Mouse (Mus musculus): ENCODE data around the gene Auts2. TPM values are rescaled to one million over a fixed set of nuclear protein-coding genes. Genes with fewer than 3 reads are reported as not detected.

Auts2 gene
- polyA plus RNA-seq, 1 experiment from 2014 or later, result 74.1 TPM

DNA sequence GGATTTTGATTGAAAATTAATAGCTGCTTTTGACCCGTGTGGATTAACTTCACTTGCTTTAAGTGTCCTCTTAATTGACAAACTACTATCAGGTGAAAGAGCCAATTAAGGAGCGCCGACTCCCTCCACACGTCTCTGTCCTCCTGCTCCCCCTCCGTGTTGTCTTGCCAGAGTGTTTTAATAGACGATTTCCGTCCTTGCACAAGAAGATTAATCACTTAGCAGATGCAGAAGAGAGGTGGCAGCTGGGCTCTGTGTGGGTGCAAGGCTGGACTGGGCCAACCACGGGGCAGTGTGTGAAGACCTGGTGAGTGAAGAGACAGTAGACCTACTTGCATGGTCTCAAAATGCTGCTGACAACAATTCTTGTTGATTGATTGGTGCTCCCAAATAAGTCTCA lies 800.1 kb downstream of the Auts2 start:
- no peak overlapping the region for H3K9ac ChIP-seq
- no peak overlapping the region for H3K4me2 ChIP-seq (replicated peaks)
- H3K4me3 ChIP-seq, result no peak overlapping the region
- ATAC-seq (ENCODE audit: low FRiP score, low read depth), result no peak
- H3K9me3 ChIP-seq, result no peaks in the 10 kb centered on the region
- H3K4me1 ChIP-seq, result peaks cover 2% of the 10 kb centered on the region; the same call in 1 of the 2 replicates
- H3K27me3 ChIP-seq (replicated peaks), result no peaks in the 10 kb centered on the region
- H3K36me3 ChIP-seq, result no peaks in the 10 kb centered on the region
- H3K27ac ChIP-seq, result no peak overlapping the region
- 57% methylated on average over 8 of the region's 8 CpGs for WGBS

DNA sequence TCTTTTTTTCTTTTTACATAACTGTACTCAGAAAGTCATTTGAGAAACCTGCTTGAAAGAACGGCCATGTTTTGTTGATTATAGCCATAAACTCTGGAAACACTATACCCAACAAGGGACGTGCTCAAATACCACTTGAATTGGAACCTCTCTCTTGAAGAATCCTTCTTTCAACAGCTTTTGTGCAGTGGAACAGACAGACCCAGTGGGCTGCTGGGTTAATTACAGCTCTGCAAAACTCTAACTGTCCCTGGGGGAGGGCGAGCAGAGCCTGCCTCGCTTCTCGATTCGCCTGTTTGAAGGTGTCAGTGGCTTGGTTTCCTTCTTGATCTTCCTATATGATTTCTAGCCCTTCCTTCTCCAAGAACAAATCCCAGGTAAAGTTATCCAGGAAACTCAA lies 805.7 kb downstream of the Auts2 start:
- no peaks in the 10 kb centered on the region for H3K36me3 ChIP-seq
- 41% methylated on average over 6 of the region's 6 CpGs for WGBS

DNA sequence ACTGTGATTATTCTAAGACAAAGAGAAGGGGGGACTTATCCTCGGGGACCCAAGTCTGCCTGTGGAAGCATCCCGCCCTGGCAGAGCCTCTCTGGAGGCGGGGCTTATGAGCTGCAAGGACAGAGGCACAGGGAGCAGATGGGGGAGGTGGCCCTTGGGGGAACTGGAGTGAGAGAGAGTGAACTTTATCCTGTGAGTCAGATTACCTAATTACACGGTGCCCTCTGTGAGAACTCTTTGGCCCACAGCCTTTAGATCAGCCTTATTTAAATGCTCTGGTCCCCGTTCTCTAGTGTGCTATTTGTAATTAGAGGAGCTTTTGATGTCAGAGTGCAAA lies 809.9 kb downstream of the Auts2 start:
- no peak overlapping the region for H3K4me3 ChIP-seq
- no peaks in the 10 kb centered on the region for H3K27me3 ChIP-seq (replicated peaks)
- H3K27ac ChIP-seq, result no peak overlapping the region
- peaks cover 9% of the 10 kb centered on the region; the same call in 1 of the 2 replicates for H3K4me1 ChIP-seq
- H3K4me2 ChIP-seq (replicated peaks), result no peak overlapping the region
- no peak for ATAC-seq (ENCODE audit: low FRiP score, low read depth)
- no peak overlapping the region for H3K9ac ChIP-seq
- WGBS, result 4% methylated on average over 5 of the region's 5 CpGs
- no peaks in the 10 kb centered on the region for H3K36me3 ChIP-seq
- H3K9me3 ChIP-seq, result no peaks in the 10 kb centered on the region

More for the DNA sequence above, 805.7 kb downstream of the Auts2 start:
- no peaks in the 10 kb centered on the region for H3K27me3 ChIP-seq (replicated peaks)
- no peak overlapping the region for H3K4me3 ChIP-seq
- H3K27ac ChIP-seq, result no peak overlapping the region
- H3K9me3 ChIP-seq, result no peaks in the 10 kb centered on the region
- peaks cover 9% of the 10 kb centered on the region; the same call in 1 of the 2 replicates for H3K4me1 ChIP-seq
- no peak overlapping the region for H3K9ac ChIP-seq
- H3K4me2 ChIP-seq (replicated peaks), result no peak overlapping the region
- no peak for ATAC-seq (ENCODE audit: low FRiP score, low read depth)

DNA sequence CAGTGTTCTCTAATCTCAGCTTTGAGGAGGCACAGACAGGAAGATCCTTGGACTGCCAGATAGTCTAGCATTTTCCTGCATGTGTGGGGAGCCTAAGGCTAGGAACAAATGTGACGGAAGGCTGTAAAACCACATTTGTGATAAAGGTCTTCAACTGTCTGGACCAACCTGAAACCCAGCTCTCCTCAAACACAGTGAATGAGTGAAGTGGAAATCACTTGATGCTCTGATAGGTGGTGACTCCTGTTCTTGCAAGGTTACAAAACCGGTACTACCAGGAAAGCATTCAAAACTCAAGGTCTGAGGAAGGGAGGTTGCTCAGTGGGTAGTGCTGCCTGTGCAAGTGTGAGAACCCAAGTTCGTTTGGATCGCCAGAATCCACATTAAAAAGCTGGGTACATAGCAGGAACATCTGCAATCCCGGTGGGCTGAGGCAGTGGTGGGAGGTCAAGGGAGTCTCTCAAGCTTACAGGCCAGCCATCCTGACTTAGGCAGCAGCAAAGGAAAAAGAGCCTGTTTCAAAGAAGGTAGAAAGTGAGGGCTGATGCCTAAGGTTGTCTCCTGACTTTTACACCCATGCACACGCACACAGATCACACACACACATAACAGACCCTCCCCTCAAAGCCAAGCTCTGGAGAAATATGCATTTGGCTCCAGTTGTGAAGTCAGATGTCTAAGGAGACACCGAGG lies 810.4 kb downstream of the Auts2 start:
- no peaks in the 10 kb centered on the region for H3K27me3 ChIP-seq (replicated peaks)
- no peaks in the 10 kb centered on the region for H3K36me3 ChIP-seq
- peaks cover 9% of the 10 kb centered on the region; the same call in 1 of the 2 replicates for H3K4me1 ChIP-seq
- no peak overlapping the region for H3K4me2 ChIP-seq (replicated peaks)
- no peak overlapping the region for H3K4me3 ChIP-seq
- ATAC-seq (ENCODE audit: low FRiP score, low read depth), result no peak
- H3K27ac ChIP-seq, result no peak overlapping the region
- H3K9me3 ChIP-seq, result no peaks in the 10 kb centered on the region
- 55% methylated on average over 7 of the region's 7 CpGs for WGBS
- H3K9ac ChIP-seq, result no peak overlapping the region

DNA sequence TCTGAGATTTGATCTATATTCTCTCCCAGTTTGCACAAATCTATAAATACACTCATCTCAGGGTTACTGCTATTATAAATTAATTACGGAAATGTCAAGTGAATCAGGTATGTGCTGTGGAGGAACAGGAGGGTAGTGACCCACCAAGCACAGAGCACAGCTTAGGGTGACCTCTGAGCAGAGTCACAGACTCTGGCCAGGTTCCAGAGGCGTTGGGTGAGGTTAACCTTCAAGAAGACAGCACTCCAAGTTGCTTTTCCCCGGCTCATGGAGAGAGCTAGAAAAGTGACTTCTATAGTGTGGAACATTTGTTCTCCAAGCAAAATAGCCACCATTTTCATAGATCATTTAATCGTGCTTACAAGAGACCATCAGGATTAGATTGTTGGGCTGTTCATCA lies 813.7 kb downstream of the Auts2 start:
- H3K4me1 ChIP-seq, result peaks cover 9% of the 10 kb centered on the region; the same call in 1 of the 2 replicates
- H3K27me3 ChIP-seq (replicated peaks), result peaks cover 6% of the 10 kb centered on the region; the same call in 1 of the 2 replicates
- no peak overlapping the region for H3K4me3 ChIP-seq
- no peaks in the 10 kb centered on the region for H3K36me3 ChIP-seq
- no peak overlapping the region for H3K4me2 ChIP-seq (replicated peaks)
- no peaks in the 10 kb centered on the region for H3K9me3 ChIP-seq
- H3K9ac ChIP-seq, result no peak overlapping the region
- ATAC-seq (ENCODE audit: low FRiP score, low read depth), result no peak
- no peak overlapping the region for H3K27ac ChIP-seq
- 89% methylated on average over 4 of the region's 4 CpGs for WGBS

DNA sequence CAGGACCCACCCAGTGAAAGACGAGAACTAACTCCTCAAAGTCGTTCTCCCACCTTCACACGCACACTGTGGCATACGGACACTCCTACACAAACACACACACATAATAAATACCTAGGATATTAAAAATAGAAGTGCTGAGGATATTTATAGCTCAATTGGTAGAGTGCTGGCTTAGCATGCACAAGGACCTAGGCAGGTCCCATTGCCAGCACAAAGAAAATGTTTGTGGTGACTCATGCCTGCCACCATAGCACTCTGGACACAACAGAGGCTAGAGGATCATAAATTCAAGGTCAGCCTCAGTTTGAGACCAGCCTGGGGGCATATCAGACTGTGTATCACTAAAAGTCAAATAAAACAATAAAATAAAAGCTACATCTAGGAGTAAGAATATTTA lies 815.2 kb downstream of the Auts2 start:
- H3K4me3 ChIP-seq, result no peak overlapping the region
- H3K4me1 ChIP-seq, result peaks cover 2% of the 10 kb centered on the region; the same call in 1 of the 2 replicates
- no peak overlapping the region for H3K27ac ChIP-seq
- no peak overlapping the region for H3K9ac ChIP-seq
- H3K36me3 ChIP-seq, result no peaks in the 10 kb centered on the region
- H3K27me3 ChIP-seq (replicated peaks), result peaks cover 6% of the 10 kb centered on the region; the same call in 1 of the 2 replicates
- H3K9me3 ChIP-seq, result no peaks in the 10 kb centered on the region
- H3K4me2 ChIP-seq (replicated peaks), result no peak overlapping the region
- 85% methylated on average over 4 of the region's 4 CpGs for WGBS
- ATAC-seq (ENCODE audit: low FRiP score, low read depth), result no peak

DNA sequence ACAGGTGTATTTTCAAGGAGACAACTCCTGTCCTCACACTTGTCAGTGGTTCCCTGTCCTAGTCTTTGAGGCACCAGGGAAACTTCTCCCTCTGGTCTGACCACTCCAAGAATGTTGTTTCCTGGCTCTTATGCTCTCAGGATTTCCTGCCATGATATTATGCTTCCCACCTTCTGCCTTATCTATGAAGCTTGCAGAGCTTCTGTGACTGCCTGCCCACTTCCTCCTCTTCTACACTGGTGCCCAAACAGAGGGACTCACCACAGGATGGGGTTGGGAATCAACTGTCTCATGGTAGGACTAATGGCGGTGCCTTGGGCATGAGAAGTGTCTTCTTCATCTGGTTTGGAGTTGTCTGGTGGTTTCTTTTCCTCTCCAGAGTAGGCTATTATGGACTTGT lies 818.6 kb downstream of the Auts2 start:
- no peak overlapping the region for H3K9ac ChIP-seq
- peaks cover 10% of the 10 kb centered on the region; the same call in 1 of the 2 replicates for H3K4me1 ChIP-seq
- no peak overlapping the region for H3K27ac ChIP-seq
- H3K9me3 ChIP-seq, result no peaks in the 10 kb centered on the region
- 93% methylated on average over 1 of the region's 1 CpGs for WGBS
- no peak for ATAC-seq (ENCODE audit: low FRiP score, low read depth)
- H3K4me2 ChIP-seq (replicated peaks), result no peak overlapping the region
- no peak overlapping the region for H3K4me3 ChIP-seq
- H3K27me3 ChIP-seq (replicated peaks), result peaks cover 6% of the 10 kb centered on the region; the same call in 1 of the 2 replicates
- no peaks in the 10 kb centered on the region for H3K36me3 ChIP-seq

DNA sequence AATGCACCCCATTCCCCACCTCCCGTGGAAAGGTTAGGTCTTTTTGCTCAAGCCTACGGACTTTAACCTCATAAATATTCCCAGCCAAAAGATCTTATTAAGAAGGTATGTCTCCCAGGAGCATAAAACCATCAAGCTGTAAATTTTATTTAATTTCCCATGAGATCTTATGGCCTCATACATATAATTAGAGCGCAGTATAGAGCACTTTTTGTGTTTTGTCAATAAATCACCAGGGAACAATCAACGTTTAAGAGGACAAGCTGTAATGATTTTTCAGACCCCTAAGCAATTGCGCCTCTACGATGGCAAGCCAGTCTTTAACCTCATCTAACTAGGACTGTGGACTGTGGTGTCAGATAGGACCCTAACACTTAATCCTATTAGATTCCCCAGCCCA lies 820.4 kb downstream of the Auts2 start:
- Histone ChIP-seq H3K27ac (no peak overlapping the region), H3K27me3 (replicated peaks) (peaks cover 6% of the 10 kb centered on the region; the same call in 1 of the 2 replicates), H3K9me3 (no peaks in the 10 kb centered on the region), H3K4me1 (peaks cover 24% of the 10 kb centered on the region), H3K36me3 (no peaks in the 10 kb centered on the region), H3K4me2 (replicated peaks) (no peak overlapping the region), H3K4me3 (no peak overlapping the region), H3K9ac (no peak overlapping the region)
- WGBS, result 18% methylated on average over 6 of the region's 6 CpGs
- peak; percentile 63 for ATAC-seq (ENCODE audit: low FRiP score, low read depth)

DNA sequence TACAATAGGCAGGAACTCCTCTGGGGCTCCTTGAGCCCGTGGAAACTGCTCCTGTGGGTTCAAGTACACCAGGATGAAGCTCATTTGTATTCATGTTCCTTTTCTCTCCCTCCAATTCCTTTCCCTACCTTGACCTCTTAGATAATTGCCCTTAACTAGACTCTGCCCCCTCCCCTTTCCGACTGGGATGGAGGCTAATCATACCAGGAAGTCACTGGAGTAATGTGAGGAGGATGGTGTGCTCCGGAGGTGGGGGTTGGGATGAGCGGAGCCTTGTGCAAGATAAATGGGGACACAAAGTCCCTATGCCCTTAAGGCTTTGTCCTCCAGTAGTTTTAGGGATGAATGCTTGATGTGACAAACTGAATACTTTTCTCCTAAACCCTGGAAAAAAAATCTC lies 820.8 kb downstream of the Auts2 start:
- H3K4me2 ChIP-seq (replicated peaks), result no peak overlapping the region
- H3K36me3 ChIP-seq, result no peaks in the 10 kb centered on the region
- H3K4me3 ChIP-seq, result no peak overlapping the region
- H3K27ac ChIP-seq, result no peak overlapping the region
- 17% methylated on average over 4 of the region's 4 CpGs for whole genome bisulfite sequencing
- H3K4me1 ChIP-seq, result peaks cover 28% of the 10 kb centered on the region
- peak; percentile 61; the same call in 1 of the 2 replicates for ATAC-seq (ENCODE audit: low FRiP score, low read depth)
- no peak overlapping the region for H3K9ac ChIP-seq
- no peaks in the 10 kb centered on the region for H3K9me3 ChIP-seq
- H3K27me3 ChIP-seq (replicated peaks), result peaks cover 6% of the 10 kb centered on the region; the same call in 1 of the 2 replicates

DNA sequence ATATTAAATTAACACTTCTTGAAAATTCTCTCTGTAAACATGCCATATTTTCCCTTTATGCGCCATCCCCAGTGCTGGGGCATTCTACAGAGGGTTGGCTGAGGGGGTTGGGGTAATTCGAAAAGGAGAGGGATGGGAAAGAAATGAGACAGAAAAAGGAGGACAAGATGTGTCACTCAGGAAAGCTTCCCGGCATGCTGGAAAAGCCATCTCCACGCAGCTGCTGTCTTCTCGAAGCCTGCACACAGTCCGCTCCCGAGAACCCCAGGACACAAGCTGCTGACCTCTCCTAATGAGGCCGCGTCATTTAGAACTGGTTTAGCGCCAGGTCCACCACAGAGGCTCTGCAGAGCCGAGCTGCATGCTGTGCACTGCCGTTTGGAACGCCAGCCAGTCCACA lies 825.1 kb downstream of the Auts2 start:
- H3K27ac ChIP-seq, result peak overlapping the region; percentile 32; the same call in 1 of the 2 replicates
- ATAC-seq (ENCODE audit: low FRiP score, low read depth), result no peak
- H3K4me3 ChIP-seq, result no peak overlapping the region
- H3K9me3 ChIP-seq, result no peaks in the 10 kb centered on the region
- no peak overlapping the region for H3K4me2 ChIP-seq (replicated peaks)
- H3K27me3 ChIP-seq (replicated peaks), result no peaks in the 10 kb centered on the region
- WGBS, result 35% methylated on average over 13 of the region's 13 CpGs
- no peak overlapping the region for H3K9ac ChIP-seq
- H3K4me1 ChIP-seq, result peaks cover 31% of the 10 kb centered on the region
- peaks cover 6% of the 10 kb centered on the region; the same call in 1 of the 2 replicates for H3K36me3 ChIP-seq

DNA sequence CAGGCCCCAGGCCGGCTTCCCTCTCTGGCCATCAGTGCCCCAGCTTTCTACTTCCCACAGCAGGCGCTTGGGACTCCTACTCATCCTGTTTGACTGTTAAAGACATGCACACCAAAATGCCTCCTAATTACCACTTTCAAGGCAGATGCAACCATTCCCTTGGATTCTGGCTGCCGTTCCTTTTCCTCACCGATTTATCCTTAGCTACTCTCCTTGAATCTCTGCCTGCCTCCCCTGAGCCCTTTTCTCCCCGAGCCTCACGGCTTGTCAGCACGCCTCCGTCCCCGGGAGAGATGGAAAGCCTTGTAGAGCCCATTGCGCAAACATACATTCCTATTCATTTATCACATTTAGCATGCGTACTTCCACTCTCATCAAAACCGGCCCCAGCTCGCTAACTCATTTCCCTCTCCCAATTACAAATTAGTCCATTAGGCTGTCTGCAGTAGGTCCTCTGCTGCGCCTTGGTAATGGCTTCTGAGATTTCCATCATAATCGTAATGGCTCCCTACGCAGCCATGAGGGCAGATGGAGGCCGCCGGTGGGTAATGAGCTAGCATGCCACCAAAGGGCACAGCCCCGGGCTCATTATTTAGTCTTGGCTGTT lies 825.7 kb downstream of the Auts2 start:
- ATAC-seq (ENCODE audit: low FRiP score, low read depth), result peak; percentile 66; the same call in 1 of the 2 replicates
- no peaks in the 10 kb centered on the region for H3K9me3 ChIP-seq
- 55% methylated on average over 19 of the region's 19 CpGs for WGBS
- no peak overlapping the region for H3K4me2 ChIP-seq (replicated peaks)
- H3K4me3 ChIP-seq, result no peak overlapping the region
- no peak overlapping the region; the same call in 1 of the 2 replicates for H3K27ac ChIP-seq
- H3K9ac ChIP-seq, result no peak overlapping the region
- peaks cover 27% of the 10 kb centered on the region for H3K4me1 ChIP-seq
- H3K27me3 ChIP-seq (replicated peaks), result no peaks in the 10 kb centered on the region
- peaks cover 8% of the 10 kb centered on the region; the same call in 1 of the 2 replicates for H3K36me3 ChIP-seq

DNA sequence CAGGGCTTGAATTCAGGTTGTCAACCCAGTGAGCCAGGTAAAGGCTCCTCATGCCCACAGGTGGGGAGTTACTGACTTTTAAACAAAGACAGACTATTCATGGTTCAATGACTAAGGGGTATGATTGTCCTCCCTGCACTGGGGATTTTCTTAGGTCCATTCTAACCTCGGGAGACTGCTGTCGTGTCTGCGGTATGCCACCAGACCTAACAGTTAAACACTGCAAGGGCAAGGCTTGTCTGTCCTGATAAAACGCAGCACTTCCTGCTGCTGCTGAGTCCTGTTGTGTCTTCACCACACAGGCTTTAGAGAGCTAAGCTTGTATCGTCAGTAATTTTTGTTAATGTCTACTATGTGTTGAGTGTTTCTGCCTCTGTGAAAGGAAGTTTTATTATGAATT lies 828.2 kb downstream of the Auts2 start:
- no peaks in the 10 kb centered on the region for H3K9me3 ChIP-seq
- H3K4me1 ChIP-seq, result peaks cover 32% of the 10 kb centered on the region
- H3K4me3 ChIP-seq, result no peak overlapping the region
- no peak for ATAC-seq (ENCODE audit: low FRiP score, low read depth)
- H3K36me3 ChIP-seq, result peaks cover 9% of the 10 kb centered on the region; the same call in 1 of the 2 replicates
- 85% methylated on average over 5 of the region's 5 CpGs for WGBS
- no peak overlapping the region for H3K4me2 ChIP-seq (replicated peaks)
- no peaks in the 10 kb centered on the region for H3K27me3 ChIP-seq (replicated peaks)
- H3K27ac ChIP-seq, result no peak overlapping the region
- H3K9ac ChIP-seq, result no peak overlapping the region

All from neural tube, embryonic 12.5 days (tissue).